Mouse (Mus musculus) 3T3-L1 (cell line): Measurements from ENCODE around the gene 1700049E17Rik2.
"Not testable (repeated sequence)": the region's sequence is repeated elsewhere in the genome, so short reads cannot be mapped to it uniquely, and the experiment has no call there.

Experiments
- DNase-seq: peaks from one replicate; pipeline ENCODE4 v3.0.0-alpha.2; 2015; ENCODE audit warnings: low read depth, low spot score

The 1700049E17Rik2 gene

DNA sequence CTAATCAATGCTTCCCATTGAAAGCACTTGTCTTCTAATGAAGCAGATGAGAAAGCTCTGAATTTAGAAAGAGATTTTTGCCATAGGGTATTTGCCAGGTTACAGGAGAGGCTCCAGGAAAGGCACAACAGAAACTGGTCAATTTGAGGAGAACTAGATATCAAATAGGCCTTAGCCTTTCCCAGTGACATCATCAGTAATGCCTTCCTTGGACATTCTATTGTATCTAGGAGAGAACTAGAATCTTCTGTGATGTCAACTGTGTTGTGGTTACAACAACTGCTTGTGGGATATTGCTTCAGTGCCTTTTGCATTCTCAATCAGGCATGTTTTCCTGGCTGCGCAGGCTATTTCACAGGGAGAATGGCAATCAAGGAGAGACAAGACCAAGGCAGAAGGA is at the start of gene 1700049E17Rik2:
Gene 1700049E17Rik2, plus strand, starts transcription at position 301 of the 400 bp plus-strand sequence.
- DNase-seq: not testable (repeated sequence)

DNA sequence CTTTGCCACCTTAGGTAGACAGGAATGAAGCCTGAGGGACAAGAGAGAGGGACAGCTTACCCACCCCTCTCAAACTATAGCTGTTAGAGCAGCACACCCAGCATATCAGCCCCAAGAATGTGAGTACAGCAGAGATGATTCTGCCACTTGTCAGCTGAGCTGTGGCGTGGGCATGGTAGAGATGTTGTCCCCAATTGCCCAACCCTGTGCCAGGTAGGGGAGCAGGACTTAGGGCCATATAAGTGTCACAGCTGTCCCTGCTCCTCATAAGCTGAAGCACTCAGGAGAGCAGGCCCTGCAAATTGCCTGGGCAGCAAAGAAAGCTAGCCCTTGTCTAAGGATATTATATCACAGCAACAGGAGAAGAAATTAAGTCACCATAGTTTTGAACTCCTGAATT is 48.3 kb upstream of the 1700049E17Rik2 start:
- not testable (repeated sequence) for DNase-seq

DNA sequence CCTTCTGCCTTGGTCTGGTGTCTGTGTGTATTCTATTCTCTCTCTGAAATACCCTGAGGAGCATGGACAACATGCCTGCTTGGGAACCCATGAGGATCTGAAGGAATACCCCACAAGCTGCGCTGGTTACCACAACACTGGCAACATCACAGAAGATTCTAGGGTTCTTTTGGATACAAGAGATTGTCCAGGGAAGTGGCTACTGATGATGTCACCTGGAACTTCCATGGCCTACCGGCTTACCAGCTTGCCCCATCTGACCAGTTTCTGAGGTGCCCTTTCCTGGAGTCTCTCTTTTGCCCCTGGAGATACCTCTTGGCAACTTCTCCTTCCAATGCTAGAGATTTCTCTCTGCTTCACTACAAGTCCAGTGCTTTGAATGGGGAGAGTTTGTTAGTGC is 17.5 kb upstream of the 1700049E17Rik2 start, which contains the start of gene Gm7970:
Gene Gm7970, minus strand, starts transcription at position 101 of the 400 bp plus-strand sequence.
- DNase-seq: not testable (repeated sequence)

DNA sequence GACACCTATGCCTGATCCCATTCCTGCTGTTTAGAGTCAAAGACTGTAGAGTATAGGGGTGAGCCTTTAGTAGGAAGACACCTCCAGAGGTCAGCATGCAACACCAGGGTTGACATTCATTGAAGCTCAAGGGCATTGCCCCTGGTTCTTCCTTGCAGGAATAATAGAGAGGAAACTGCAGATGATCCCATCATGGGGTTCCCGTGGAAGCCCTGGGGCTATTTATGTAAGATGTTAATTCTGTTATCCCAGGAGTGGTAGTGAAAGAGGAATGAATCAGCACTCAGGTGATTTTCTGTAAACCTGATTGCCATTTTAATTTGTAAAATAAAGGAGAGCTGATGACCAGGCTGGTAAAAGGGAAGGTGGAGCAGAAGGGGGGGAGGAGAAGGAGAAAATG is 13.3 kb downstream of the 1700049E17Rik2 start:
- DNase-seq: not testable (repeated sequence)

DNA sequence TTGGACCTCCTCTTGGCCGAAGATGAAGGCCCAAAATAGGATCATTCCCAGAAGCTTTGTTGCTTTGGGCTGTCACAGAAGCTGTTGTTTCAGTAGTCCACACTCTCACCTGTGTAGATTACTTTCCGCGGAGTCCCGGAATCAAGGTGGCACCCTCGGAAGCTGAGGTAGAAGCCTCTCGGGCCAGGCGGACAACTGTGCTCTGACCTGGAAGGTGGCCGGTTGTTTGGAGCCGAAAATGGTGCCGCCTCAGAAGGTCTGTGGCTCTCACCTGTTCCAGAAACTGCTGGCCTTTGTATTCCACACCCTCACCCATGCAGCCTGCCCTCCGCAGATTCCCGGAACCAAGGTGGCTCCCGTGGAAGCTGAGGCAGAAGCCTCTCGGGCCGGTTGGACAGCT is 27.9 kb downstream of the 1700049E17Rik2 start:
- DNase-seq: not testable (repeated sequence)

DNA sequence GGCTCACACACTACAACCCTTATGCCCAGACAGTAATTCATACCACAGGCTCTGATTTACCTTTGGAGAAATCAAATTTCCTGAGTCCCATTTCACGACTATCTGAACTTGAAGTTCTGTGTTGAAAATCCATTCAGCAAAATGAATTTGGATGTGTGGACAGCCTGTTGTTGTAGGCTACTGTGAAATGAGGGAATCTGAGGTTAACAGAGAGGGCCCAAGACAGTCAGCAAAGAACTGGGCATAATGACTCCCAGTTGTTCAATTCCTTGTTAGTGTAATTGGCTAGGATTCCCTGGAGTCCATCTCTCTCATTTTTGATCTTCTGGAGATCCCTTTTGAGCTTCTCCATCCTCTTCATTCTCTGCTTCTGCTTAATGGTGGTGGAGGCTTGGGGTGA is 37.7 kb downstream of the 1700049E17Rik2 start:
- not testable (repeated sequence) for DNase-seq

DNA sequence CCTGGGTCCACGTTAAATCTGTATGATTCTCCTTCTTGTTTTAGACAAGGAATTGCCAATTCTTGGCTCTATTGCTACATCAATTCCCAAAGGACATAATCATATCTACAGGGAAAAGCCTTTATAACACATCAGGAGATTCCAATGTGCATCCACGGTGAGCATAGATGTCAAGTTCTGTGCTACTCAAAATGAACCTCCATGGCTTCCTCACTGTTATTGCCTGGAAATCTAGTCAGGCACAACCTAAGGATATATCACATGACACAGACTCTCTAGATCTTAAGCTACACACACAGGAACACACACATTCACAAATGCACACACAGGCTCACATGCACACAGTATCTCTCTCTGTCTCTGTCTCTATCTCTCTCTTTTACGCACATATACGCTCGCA is 49.5 kb downstream of the 1700049E17Rik2 start:
- DNase-seq: not testable (repeated sequence)

DNA sequence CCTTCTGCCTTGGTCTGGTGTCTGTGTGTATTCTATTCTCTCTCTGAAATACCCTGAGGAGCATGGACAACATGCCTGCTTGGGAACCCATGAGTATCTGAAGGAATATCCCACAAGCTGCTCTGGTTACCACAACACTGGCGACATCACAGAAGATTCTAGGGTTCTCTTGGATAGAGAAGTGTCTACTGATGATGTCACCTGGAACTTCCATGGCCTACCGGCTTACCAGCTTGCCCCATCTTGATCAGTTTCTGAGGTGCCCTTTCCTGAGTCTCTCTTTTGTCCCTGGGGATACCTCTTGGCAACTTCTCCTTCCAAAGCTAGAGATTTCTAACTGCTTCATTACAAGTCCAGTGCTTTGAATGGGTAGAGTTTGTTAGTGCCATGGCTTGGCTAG is 51.5 kb downstream of the 1700049E17Rik2 start, which contains the start of gene Gm3072:
Gene Gm3072, minus strand, starts transcription at position 101 of the 400 bp plus-strand sequence.
- not testable (repeated sequence) for DNase-seq

DNA sequence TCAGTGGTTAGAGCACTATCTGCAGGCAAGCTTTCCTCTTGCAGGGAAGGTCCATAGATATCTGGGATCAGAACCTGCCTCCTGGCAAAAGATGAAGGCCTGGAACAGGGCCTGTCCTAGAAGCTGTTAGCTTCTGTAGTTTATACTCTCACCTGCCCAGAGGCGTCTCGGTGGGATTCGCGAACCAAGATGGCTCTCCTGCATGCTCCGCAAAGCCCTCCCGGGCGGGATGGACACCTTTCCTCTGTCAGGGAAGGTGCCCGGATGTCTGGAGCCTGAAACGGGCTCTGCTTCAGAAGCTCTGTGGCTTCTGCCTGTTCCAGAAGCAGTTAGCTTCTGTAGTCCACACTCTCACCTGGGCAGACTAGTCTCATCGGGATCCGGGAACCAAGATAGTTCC is 57.1 kb downstream of the 1700049E17Rik2 start:
- not testable (repeated sequence) for DNase-seq
